Mouse (Mus musculus) intestine, postnatal 0 days (tissue): ENCODE results near the gene Ngf. TPM values are rescaled to one million over a fixed set of nuclear protein-coding genes. Genes with fewer than 3 reads are reported as not detected.

ENCODE experiments used
- ATAC-seq: fragments of 200-750 bp; cut with Nextera tagmentation; 2 replicates; pipeline ENCODE4 v1.8.0; 2017; ENCODE audit warnings: mild to moderate bottlenecking, moderate TSS enrichment, moderate library complexity
- H3K27ac ChIP-seq: fragments of 300-500 bp; sonication (generic); 2 replicates; pipeline ENCODE4 v1.5.1; 2014; ENCODE audit warnings: mild to moderate bottlenecking, low read depth, low read length, moderate library complexity
- H3K27me3 ChIP-seq: fragments of 300-500 bp; sonication (generic); replicated peaks from 2 replicates; pipeline ENCODE4 v1.6.1; 2014; ENCODE audit warnings: low read length, mixed read lengths; ENCODE audit not compliant: control insufficient read depth, insufficient read depth
- H3K36me3 ChIP-seq: fragments of 300-500 bp; sonication (generic); 2 replicates; pipeline ENCODE4 v1.6.1; 2014; ENCODE audit warnings: mild to moderate bottlenecking, moderate library complexity; ENCODE audit not compliant: control insufficient read depth, insufficient read depth
- H3K4me1 ChIP-seq: fragments of 300-500 bp; sonication (generic); replicated peaks from 2 replicates; pipeline ENCODE4 v1.6.1; 2014; ENCODE audit warnings: antibody characterized with exemption, low read length, mixed read lengths; ENCODE audit not compliant: control insufficient read depth, insufficient read depth
- H3K4me2 ChIP-seq: fragments of 300-500 bp; sonication (generic); replicated peaks from 2 replicates; pipeline ENCODE4 v1.6.1; 2014; ENCODE audit warnings: low read depth, mild to moderate bottlenecking, moderate library complexity
- H3K4me3 ChIP-seq: fragments of 300-500 bp; sonication (generic); 2 replicates; pipeline ENCODE4 v1.5.1; 2014; ENCODE audit warnings: low read depth, low read length
- H3K9ac ChIP-seq: fragments of 300-500 bp; sonication (generic); 2 replicates; pipeline ENCODE4 v1.6.1; 2014; ENCODE audit warnings: mild to moderate bottlenecking, low read depth, low read length
- H3K9me3 ChIP-seq: fragments of 300-500 bp; sonication (generic); 2 replicates; pipeline ENCODE4 v1.6.1; 2016; ENCODE audit warnings: mixed run types; ENCODE audit not compliant: control insufficient read depth
- CTCF ChIP-seq: sonication (generic); IDR thresholded peaks from 2 replicates; pipeline ENCODE4 v1.5.1; 2016; ENCODE audit warnings: low read depth, mild to moderate bottlenecking, control low read depth, antibody characterized with exemption, moderate library complexity
- WGBS: fragments of 180-500 bp; shearing (Covaris S2); extraction: QIAGEN DNeasy Blood & Tissue Kit; methylation state at CpG from one replicate; pipeline ENCODE4 v1.1.7; 2014; 5-methylcytosine and 5-hydroxymethylcytosine counted together
- polyA plus RNA-seq: library from polyadenylated mRNA; unstranded; fragments of >200 nt; fragmentation: Nextera tagmentation; extraction: Ambion mirVana; gene quantifications from 2 replicates; pipeline ENCODE4 v1.2.1, GENCODE M21; 2015

The Ngf gene
- polyA plus RNA-seq, 1 experiment from 2014 or later: 2.2 TPM

DNA sequence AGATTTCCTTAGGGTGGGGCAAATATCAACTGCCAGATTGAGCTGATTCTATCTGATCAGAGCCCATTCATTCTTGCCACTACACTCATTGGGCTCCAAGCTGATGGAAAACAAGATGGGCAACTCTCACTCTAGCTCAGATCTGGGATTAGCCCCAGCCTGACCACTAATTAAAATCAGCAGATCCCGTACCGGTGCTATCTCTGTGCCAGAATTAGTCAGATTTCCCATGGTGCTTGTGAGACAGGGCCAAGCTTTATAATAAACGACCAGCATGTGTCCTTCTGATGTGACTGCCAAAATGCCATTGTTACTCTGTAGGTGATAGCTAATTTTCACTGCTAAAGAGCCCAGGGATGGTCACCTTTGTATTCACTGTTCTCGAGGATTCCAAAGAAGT lies 31.5 kb downstream of the Ngf start:
- WGBS: 81% methylated on average over 4 of the region's 4 CpGs
- H3K4me3 ChIP-seq: no peak overlapping the region
- no peaks in the 10 kb centered on the region for H3K36me3 ChIP-seq
- no peaks in the 10 kb centered on the region for H3K4me1 ChIP-seq
- no peak overlapping the region for H3K4me2 ChIP-seq
- no peak for TF ChIP-seq CTCF
- no peak overlapping the region for H3K27ac ChIP-seq
- no peak for ATAC-seq
- no peak overlapping the region for H3K9ac ChIP-seq
- no peaks in the 10 kb centered on the region for H3K27me3 ChIP-seq
- no peaks in the 10 kb centered on the region for H3K9me3 ChIP-seq

DNA sequence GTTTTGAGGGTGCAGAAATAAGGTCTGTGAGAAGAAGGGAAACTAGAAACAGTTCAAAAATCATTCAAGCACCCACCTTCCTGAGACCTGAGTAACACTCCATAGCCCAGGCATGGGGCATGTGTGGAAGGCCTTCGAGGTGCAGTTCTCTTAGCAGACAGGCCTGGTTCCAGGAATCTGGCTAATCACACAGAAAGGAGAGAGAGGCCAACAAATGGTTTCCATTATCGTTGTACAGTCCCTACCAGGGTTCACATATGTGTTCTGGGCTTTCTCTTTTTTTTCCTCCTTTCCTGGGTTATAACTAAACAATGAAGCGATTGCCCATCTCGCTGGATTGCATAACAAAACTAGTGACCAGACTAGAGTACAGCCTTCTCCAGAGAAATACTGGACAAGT lies 35.4 kb downstream of the Ngf start:
- Histone ChIP-seq H3K27ac (no peak overlapping the region), H3K9ac (no peak overlapping the region), H3K27me3 (no peaks in the 10 kb centered on the region), H3K4me2 (no peak overlapping the region), H3K36me3 (no peaks in the 10 kb centered on the region), H3K4me1 (no peaks in the 10 kb centered on the region), H3K9me3 (no peaks in the 10 kb centered on the region), H3K4me3 (no peak overlapping the region)
- TF ChIP-seq CTCF: no peak
- no peak for ATAC-seq
- 85% methylated on average over 4 of the region's 4 CpGs for WGBS

- H3K27ac ChIP-seq: no peak overlapping the region
- 70% methylated on average over 12 of the region's 12 CpGs for WGBS
- no peak overlapping the region for H3K4me2 ChIP-seq
- H3K9me3 ChIP-seq: no peaks in the 10 kb centered on the region
- no peak for ATAC-seq
- H3K36me3 ChIP-seq: no peaks in the 10 kb centered on the region
- no peak for TF ChIP-seq CTCF
- no peaks in the 10 kb centered on the region for H3K27me3 ChIP-seq
- no peak overlapping the region for H3K4me3 ChIP-seq
- no peaks in the 10 kb centered on the region for H3K4me1 ChIP-seq
- H3K9ac ChIP-seq: no peak overlapping the region
Measured at GRCm38 (mm10) chr3:102506061-102506460, 36.3 kb downstream of the Ngf start.

GRCm38 (mm10) chr3:102507666-102508260 lies 38.0 kb downstream of the Ngf start:
- Histone ChIP-seq H3K4me2 (no peak overlapping the region), H3K4me1 (no peaks in the 10 kb centered on the region), H3K27me3 (no peaks in the 10 kb centered on the region), H3K36me3 (no peaks in the 10 kb centered on the region), H3K9ac (no peak overlapping the region), H3K27ac (no peak overlapping the region), H3K4me3 (no peak overlapping the region), H3K9me3 (no peaks in the 10 kb centered on the region)
- no peak for ATAC-seq
- TF ChIP-seq CTCF: no peak
- 74% methylated on average over 8 of the region's 8 CpGs for WGBS

DNA sequence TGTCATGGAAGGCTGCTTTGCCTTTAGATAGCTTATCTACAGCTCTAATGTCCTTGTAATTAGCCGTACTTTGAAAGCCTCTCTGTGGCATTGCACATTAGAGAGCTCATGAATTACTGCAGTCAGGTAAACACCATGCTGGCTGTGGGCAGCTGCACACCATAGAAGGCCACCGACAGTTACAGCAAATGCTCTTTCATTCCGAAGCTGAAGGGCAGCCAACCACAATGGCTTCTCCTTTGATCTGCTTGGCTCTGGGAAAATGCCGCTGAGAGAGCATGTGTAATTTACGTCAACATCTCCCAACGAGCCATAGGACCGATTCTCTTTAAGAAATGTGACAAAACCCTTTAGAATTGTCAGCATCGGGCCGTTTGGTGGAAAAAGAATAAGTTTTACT lies 38.7 kb downstream of the Ngf start:
- Histone ChIP-seq H3K4me2 (no peak overlapping the region), H3K9me3 (no peaks in the 10 kb centered on the region), H3K9ac (no peak overlapping the region), H3K36me3 (no peaks in the 10 kb centered on the region), H3K27ac (no peak overlapping the region), H3K4me1 (no peaks in the 10 kb centered on the region), H3K27me3 (no peaks in the 10 kb centered on the region), H3K4me3 (no peak overlapping the region)
- no peak for TF ChIP-seq CTCF
- WGBS: 60% methylated on average over 9 of the region's 9 CpGs
- no peak for ATAC-seq

DNA sequence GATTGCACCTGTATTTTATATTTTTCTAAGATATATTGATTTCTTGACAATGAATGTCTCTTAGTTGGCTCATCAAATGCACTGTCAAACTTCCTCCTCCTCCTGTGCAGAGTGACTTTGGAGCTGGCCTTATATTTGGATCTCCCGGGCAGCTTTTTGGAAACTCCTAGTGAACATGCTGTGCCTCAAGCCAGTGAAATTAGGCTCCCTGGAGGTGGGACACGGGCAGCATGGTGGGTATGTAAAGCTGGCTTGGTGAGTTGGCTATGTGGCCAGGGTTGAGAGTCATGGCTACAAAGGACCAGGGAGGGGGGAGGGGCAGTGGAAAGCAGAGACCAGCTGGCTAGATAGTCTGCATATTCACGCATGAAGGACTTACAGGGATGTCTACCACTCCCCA lies 39.9 kb downstream of the Ngf start:
- Histone ChIP-seq H3K9me3 (no peaks in the 10 kb centered on the region), H3K9ac (no peak overlapping the region), H3K4me3 (no peak overlapping the region), H3K36me3 (no peaks in the 10 kb centered on the region), H3K4me1 (no peaks in the 10 kb centered on the region), H3K4me2 (no peak overlapping the region), H3K27ac (no peak overlapping the region), H3K27me3 (no peaks in the 10 kb centered on the region)
- no peak for ATAC-seq
- no peak for TF ChIP-seq CTCF
- 71% methylated on average over 3 of the region's 3 CpGs for whole genome bisulfite sequencing

DNA sequence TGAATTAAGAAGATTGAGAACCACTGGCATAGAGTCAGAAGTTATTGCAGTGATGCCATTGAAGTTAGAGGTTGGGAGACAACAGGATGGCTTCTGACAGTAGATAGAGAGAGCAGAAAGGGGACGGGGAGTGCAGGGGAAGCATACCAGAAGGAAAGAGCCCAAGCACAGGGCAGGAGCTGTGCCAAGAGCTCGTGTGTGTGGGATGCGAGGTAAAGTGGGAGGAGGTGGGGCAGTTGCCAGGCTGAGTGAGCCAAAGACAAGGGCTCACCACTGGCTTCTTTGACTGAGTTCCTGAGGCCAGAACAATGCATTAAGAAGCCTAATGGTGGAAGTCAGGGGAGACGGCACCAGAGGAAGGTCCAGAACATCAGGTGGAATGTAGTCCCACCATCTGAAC lies 47.2 kb downstream of the Ngf start:
- no peak overlapping the region for H3K9ac ChIP-seq
- WGBS: 76% methylated on average over 4 of the region's 4 CpGs

More for the DNA sequence above, 47.2 kb downstream of the Ngf start:
- Histone ChIP-seq H3K27me3 (no peaks in the 10 kb centered on the region), H3K36me3 (no peaks in the 10 kb centered on the region), H3K4me2 (no peak overlapping the region), H3K4me3 (no peak overlapping the region), H3K27ac (no peak overlapping the region), H3K4me1 (no peaks in the 10 kb centered on the region), H3K9me3 (no peaks in the 10 kb centered on the region)
- TF ChIP-seq CTCF: no peak
- no peak for ATAC-seq
